In the genomic region with DNA sequence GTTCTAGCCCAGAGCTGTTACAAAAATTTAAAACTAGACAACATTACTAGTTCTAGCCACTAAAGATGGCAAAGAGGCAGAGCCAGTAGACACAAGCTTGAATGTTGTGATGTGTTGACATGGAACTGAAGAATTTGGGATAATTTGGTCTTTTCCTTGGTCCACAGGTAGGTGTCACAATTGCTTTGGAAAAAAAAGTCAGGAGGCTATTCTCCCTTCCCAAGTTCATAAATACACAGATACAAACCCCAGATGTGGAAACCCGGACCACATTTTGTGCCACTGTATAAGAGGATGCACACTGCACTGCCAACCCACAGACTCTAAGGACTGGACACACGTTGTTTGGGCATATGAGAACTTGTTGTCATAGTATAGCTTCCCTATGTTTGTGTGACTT, we compare ENCODE assay signal across 11 mouse cellular contexts. TPM values are rescaled to one million over a fixed set of nuclear protein-coding genes. Genes with fewer than 3 reads are reported as not detected.
DNase-seq lines count a peak whose midpoint lies in the region; ATAC-seq and TF ChIP-seq lines count a peak whose summit lies in the region.
"Had no signal": no experiment of that assay in that cellular context is flagged by ENCODE, and none has a peak within 500 bp of the region (broad histone marks: within the 10 kb centered on the region; RNA-seq: fewer than 3 reads in every experiment).

No protein-coding gene starts in this region.

- H3K27ac ChIP-seq in forebrain, embryonic 14.5 days (ENCODE audit: low read depth, low read length) = no peak overlapping the region
- H3K27ac ChIP-seq in forebrain, embryonic 13.5 days = no peak overlapping the region
- no peak overlapping the region for H3K27ac ChIP-seq in left cerebral cortex, adult 2 months
- H3K27ac ChIP-seq in hindbrain, embryonic 11.5 days (ENCODE audit: low read depth, low read length) = no peak overlapping the region
- peak overlapping the region; percentile 85; the same call in 1 of the 2 replicates for H3K27ac ChIP-seq in midbrain, postnatal 0 days (ENCODE audit: low read depth, low read length)

- H3K9me3 ChIP-seq in forebrain, embryonic 14.5 days (replicated peaks; ENCODE audit: control insufficient read depth, low read length) = no peaks in the 10 kb centered on the region
- no peaks in the 10 kb centered on the region for H3K9me3 ChIP-seq in forebrain, embryonic 13.5 days (replicated peaks)
- no peaks in the 10 kb centered on the region for H3K9me3 ChIP-seq in hindbrain, embryonic 11.5 days (ENCODE audit: control insufficient read depth, low read length)
- no peaks in the 10 kb centered on the region for H3K9me3 ChIP-seq in midbrain, postnatal 0 days (ENCODE audit: low read length)

- WGBS in forebrain, embryonic 14.5 days = 20% methylated on average over 2 of the region's 2 CpGs
- WGBS in forebrain, embryonic 13.5 days = 18% methylated on average over 2 of the region's 2 CpGs
- 28% methylated on average over 2 of the region's 2 CpGs for WGBS in hindbrain, embryonic 11.5 days
- WGBS in midbrain, postnatal 0 days = 14% methylated on average over 2 of the region's 2 CpGs

- ATAC-seq in forebrain, embryonic 14.5 days = no peak
- ATAC-seq in forebrain, embryonic 13.5 days = no peak
- no peak for ATAC-seq in hindbrain, embryonic 11.5 days (ENCODE audit: low FRiP score)
- ATAC-seq in midbrain, postnatal 0 days (ENCODE audit: low FRiP score) = no peak
- ATAC-seq in erythroid progenitor cell, adult 5-6 weeks (replicated peaks; ENCODE audit: low FRiP score, poor library complexity, severe bottlenecking) = no peak

- no peak overlapping the region for H3K9ac ChIP-seq in forebrain, embryonic 14.5 days (ENCODE audit: low read length)
- no peak overlapping the region for H3K9ac ChIP-seq in forebrain, embryonic 13.5 days
- peak overlapping the region; percentile 95; the same call in 1 of the 2 replicates for H3K9ac ChIP-seq in hindbrain, embryonic 11.5 days (ENCODE audit: low read depth, low read length)
- peak overlapping the region; percentile 81; the same call in 1 of the 2 replicates for H3K9ac ChIP-seq in midbrain, postnatal 0 days (replicated peaks; ENCODE audit: low read length, poor library complexity, severe bottlenecking)

- no peaks in the 10 kb centered on the region for H3K36me3 ChIP-seq in forebrain, embryonic 14.5 days (ENCODE audit: control insufficient read depth, insufficient read depth, low read length)
- H3K36me3 ChIP-seq in forebrain, embryonic 13.5 days (ENCODE audit: poor library complexity, severe bottlenecking) = no peaks in the 10 kb centered on the region
- H3K36me3 ChIP-seq in hindbrain, embryonic 11.5 days (ENCODE audit: control insufficient read depth, insufficient read depth, low read length) = 0 out of 2 replicates have a peak, but pooled peaks cover 3% of the 10 kb centered on the region
- no peaks in the 10 kb centered on the region for H3K36me3 ChIP-seq in midbrain, postnatal 0 days (ENCODE audit: insufficient read depth, low read length)

- DNase-seq in forebrain, embryonic 14.5 days (ENCODE audit: low spot score) = peak; percentile 17
- DNase-seq in left cerebral cortex, adult 2 months (ENCODE audit: extremely low spot score in 1 of 2, low spot score in 2 of 2) = no peak
- DNase-seq in left cerebral cortex, adult 8-10 months (ENCODE audit: low spot score in 2 of 2) = no peak
- DNase-seq in hindbrain, embryonic 11.5 days (ENCODE audit: low spot score) = peak; percentile 35
- no peak for DNase-seq in midbrain, postnatal 0 days (ENCODE audit: low spot score)
- DNase-seq in cerebellum, adult 11 months = no peak

- H3K4me2 ChIP-seq in forebrain, embryonic 14.5 days (ENCODE audit: low read length) = no peak overlapping the region
- no peak overlapping the region for H3K4me2 ChIP-seq in forebrain, embryonic 13.5 days
- peak overlapping the region; percentile 50 for H3K4me2 ChIP-seq in hindbrain, embryonic 11.5 days (replicated peaks; ENCODE audit: low read depth, low read length)
- peak overlapping the region; percentile 73 for H3K4me2 ChIP-seq in midbrain, postnatal 0 days (ENCODE audit: low read depth, low read length, poor library complexity, severe bottlenecking)

- H3K27me3 ChIP-seq in forebrain, embryonic 14.5 days (replicated peaks; ENCODE audit: control insufficient read depth, insufficient read depth, low read length) = peaks cover 92% of the 10 kb centered on the region
- peaks cover 95% of the 10 kb centered on the region for H3K27me3 ChIP-seq in forebrain, embryonic 13.5 days
- peaks cover 20% of the 10 kb centered on the region for H3K27me3 ChIP-seq in hindbrain, embryonic 11.5 days (ENCODE audit: control insufficient read depth, insufficient read depth, low read length)
- peaks cover 5% of the 10 kb centered on the region; the same call in 1 of the 2 replicates for H3K27me3 ChIP-seq in midbrain, postnatal 0 days (ENCODE audit: insufficient read depth, low read length)

- intact Hi-C loops in left cerebral cortex, adult 2 months (cut with DNase I) = no loop called here

- no peak overlapping the region for H3K4me3 ChIP-seq in forebrain, embryonic 14.5 days (ENCODE audit: low read depth, low read length)
- no peak overlapping the region for H3K4me3 ChIP-seq in forebrain, embryonic 13.5 days
- no peak overlapping the region for H3K4me3 ChIP-seq in left cerebral cortex, adult 2 months
- H3K4me3 ChIP-seq in hindbrain, embryonic 11.5 days (ENCODE audit: low read depth, low read length) = peak overlapping the region; percentile 83
- peak overlapping the region; percentile 48 for H3K4me3 ChIP-seq in midbrain, postnatal 0 days (ENCODE audit: low read depth, low read length)

- H3K4me1 ChIP-seq in forebrain, embryonic 14.5 days (ENCODE audit: control insufficient read depth, insufficient read depth, low read length) = peaks cover 10% of the 10 kb centered on the region
- H3K4me1 ChIP-seq in forebrain, embryonic 13.5 days = peaks cover 27% of the 10 kb centered on the region
- peaks cover 8% of the 10 kb centered on the region; the same call in 1 of the 2 replicates for H3K4me1 ChIP-seq in hindbrain, embryonic 11.5 days (replicated peaks; ENCODE audit: control insufficient read depth, insufficient read depth, low read length)
- H3K4me1 ChIP-seq in midbrain, postnatal 0 days (ENCODE audit: insufficient read depth, low read length) = no peaks in the 10 kb centered on the region

- peak; percentile 3; the same call in 1 of the 2 replicates for TF ChIP-seq CTCF in left cerebral cortex, adult 2 months (IDR thresholded peaks at IDR 0.05)
- TF ChIP-seq CTCF in midbrain, postnatal 0 days (IDR thresholded peaks at IDR 0.05) = peak; percentile 63

RNA-seq across cellular contexts. Expression of a gene that starts 4.5 kb away (rescaled TPM):
- polyA plus RNA-seq in forebrain, embryonic 14.5 days (2014; fragmentation: Nextera tagmentation; extraction: Ambion mirVana) = 1.9 and 2.4 TPM in 2 replicates
- polyA plus RNA-seq in forebrain, embryonic 13.5 days (2015; fragmentation: Nextera tagmentation; extraction: Ambion mirVana) = 1.2 and 2.9 TPM in 2 replicates
- total RNA-seq in left cerebral cortex, adult 2 months (2021) = not detected
- 1 to 10 TPM in 1 of 4 experiments, under 1 TPM in 1, not detected in 2; 0.50 to 1.3 TPM for total RNA-seq in left cerebral cortex, adult 8-10 months (2022)
- 55.9 TPM in 2 replicates for polyA plus RNA-seq in hindbrain, embryonic 11.5 days (2014; fragmentation: Nextera tagmentation; extraction: Ambion mirVana)
- 68.5 and 76.4 TPM in 2 replicates for total RNA-seq in midbrain, postnatal 0 days (2014; rRNA removed)
- 21.2 and 26.5 TPM in 2 replicates for polyA plus RNA-seq in midbrain, postnatal 0 days (2015; fragmentation: Nextera tagmentation; extraction: Ambion mirVana)
- total RNA-seq in erythroid progenitor cell, adult 5-6 weeks (2015; ENCODE audit: low replicate concordance) = not detected in 2 replicates
- total RNA-seq in erythroid progenitor cell, adult 5-6 weeks (2017; ENCODE audit: low replicate concordance) = not detected in 2 replicates
- total RNA-seq: common myeloid progenitor, adult 5-6 weeks; left cerebral cortex, postnatal 25 days; megakaryocyte, adult 5-6 weeks had no signal

Comparison
In these comparisons a context has a peak if more than half of its experiments do, and no peak if none do; other contexts are left out.
1. DNase-seq: peak in forebrain, embryonic 14.5 days (single experiment) and hindbrain, embryonic 11.5 days (single experiment); none in left cerebral cortex, adult 2 months (0 of 2), left cerebral cortex, adult 8-10 months (0 of 2), midbrain, postnatal 0 days (single experiment) and cerebellum, adult 11 months (single experiment).
2. H3K4me2 ChIP-seq: peak in hindbrain, embryonic 11.5 days (single experiment) and midbrain, postnatal 0 days (single experiment); none in forebrain, embryonic 14.5 days (single experiment) and forebrain, embryonic 13.5 days (single experiment).
3. H3K4me3 ChIP-seq: peak in hindbrain, embryonic 11.5 days (single experiment) and midbrain, postnatal 0 days (single experiment); none in forebrain, embryonic 14.5 days (single experiment), forebrain, embryonic 13.5 days (single experiment) and left cerebral cortex, adult 2 months (single experiment).
4. H3K9ac ChIP-seq: peak in hindbrain, embryonic 11.5 days (single experiment) and midbrain, postnatal 0 days (single experiment); none in forebrain, embryonic 14.5 days (single experiment) and forebrain, embryonic 13.5 days (single experiment).
5. RNA of a gene that starts 4.5 kb away (total RNA-seq): 68.5 to 76.4 TPM in midbrain, postnatal 0 days; 0.50 to 1.3 TPM in left cerebral cortex, adult 8-10 months, not detected in left cerebral cortex, adult 2 months and not detected in erythroid progenitor cell, adult 5-6 weeks; every median in the first group is over 10 times any median in the second.